Mouse (Mus musculus) testis, adult 10 weeks (tissue): Measurements from ENCODE around the gene Avpi1. TPM values are rescaled to one million over a fixed set of nuclear protein-coding genes. Genes with fewer than 3 reads are reported as not detected.

Source experiments
- polyA plus RNA-seq: library from polyadenylated mRNA; stranded (reverse); fragments of 350-450 nt; fragmentation: Illumina TruSeq; extraction: RNeasy Lipid Tissue Mini Kit (QIAGEN cat#74804); gene quantifications from one replicate; pipeline ENCODE4 v1.2.3, GENCODE M21; 2014; ENCODE audit warnings: low read depth, low replicate concordance

Gene Avpi1
- 1.2 TPM for polyA plus RNA-seq

GRCm38 (mm10) chr19:42128787-42129508 lies at the start of gene Avpi1:
Gene Avpi1, minus strand, starts transcription at chr19:42129059.

GRCm38 (mm10) chr19:42163764-42164163 lies 34.9 kb upstream of the Avpi1 start, which contains the start of gene Zfyve27:
Gene Zfyve27, plus strand, starts transcription at chr19:42163951.

DNA sequence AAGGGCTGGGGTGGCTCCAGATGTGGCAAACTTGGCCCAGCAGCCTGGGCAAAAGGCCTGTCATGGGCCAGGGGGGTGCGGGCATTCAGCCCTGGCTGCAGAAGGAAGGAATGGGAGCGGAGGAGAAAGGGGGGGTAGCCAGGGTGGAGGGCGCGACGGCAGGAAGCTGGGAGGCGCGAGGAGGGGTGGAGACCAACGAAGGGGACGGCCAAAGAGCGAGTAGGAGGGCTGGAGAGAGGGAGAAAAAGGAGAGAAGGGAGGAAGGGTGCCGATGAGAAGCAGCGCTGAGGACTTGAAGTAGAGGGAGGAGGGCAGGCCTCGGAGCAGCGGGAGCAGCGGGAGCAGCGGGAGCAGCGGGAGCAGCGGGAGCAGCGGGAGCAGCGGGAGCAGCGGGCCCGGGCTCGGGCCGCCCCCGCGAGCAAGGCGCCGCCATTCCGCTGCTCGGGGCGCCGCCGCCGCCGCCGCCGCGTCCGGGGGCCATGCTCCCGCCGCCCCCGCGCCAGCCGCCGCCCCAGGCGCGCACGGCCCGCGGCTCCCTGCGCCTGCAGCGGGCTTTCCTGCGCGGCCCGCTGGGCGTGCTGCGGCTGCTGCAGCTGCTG lies 18.4 kb upstream of the Avpi1 start, which contains the start of gene Marveld1:
TSS of gene Marveld1 (plus strand) at position 231 of the 599 bp plus-strand sequence.

GRCm38 (mm10) chr19:42089748-42090595 lies 38.9 kb downstream of the Avpi1 start, which contains the start of gene Pi4k2a:
Gene Pi4k2a, plus strand, starts transcription at chr19:42090470.

DNA sequence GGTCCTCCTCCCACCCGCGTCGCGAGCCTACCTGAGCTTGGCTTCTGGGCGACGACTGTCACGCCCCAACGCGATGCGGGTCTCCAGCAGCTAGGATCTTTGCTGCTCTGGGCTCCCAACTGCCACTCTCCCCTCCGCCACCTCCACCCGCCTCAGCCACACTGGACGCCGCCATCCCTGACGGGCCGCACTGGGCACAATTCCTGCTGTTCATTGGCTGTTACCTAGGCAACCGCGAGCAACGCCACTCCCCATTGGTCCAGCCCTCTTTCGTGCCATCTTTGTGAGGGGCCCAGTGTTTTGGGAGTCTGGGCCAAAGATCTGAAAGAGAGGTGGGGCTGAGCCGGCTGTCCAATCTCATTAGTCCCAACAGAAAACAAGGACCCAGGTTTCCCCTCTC lies 42.7 kb downstream of the Avpi1 start, which contains the start of gene Morn4:
TSS of gene Morn4 (minus strand) at position 192 of the 400 bp plus-strand sequence.

Other genes with a start within 250 kb of the Avpi1 start
- 2.4 TPM for gene Rrp12, start 232.9 kb downstream of the Avpi1 start, polyA plus RNA-seq
- gene Pgam1, start 217.1 kb downstream of the Avpi1 start, polyA plus RNA-seq: 53.2 TPM
- gene Exosc1, start 195.6 kb downstream of the Avpi1 start, polyA plus RNA-seq: 32.7 TPM
- gene Zdhhc16, start 195.6 kb downstream of the Avpi1 start, polyA plus RNA-seq: 14.7 TPM
- 14.9 TPM for gene Mms19, start 147.9 kb downstream of the Avpi1 start, polyA plus RNA-seq
- 3.0 TPM for gene Ubtd1, start 147.3 kb downstream of the Avpi1 start, polyA plus RNA-seq
- not detected for gene Ankrd2, start 93.1 kb downstream of the Avpi1 start, polyA plus RNA-seq
- 24.0 TPM for gene Hoga1, start 83.4 kb downstream of the Avpi1 start, polyA plus RNA-seq
- 264 TPM for gene 4933411K16Rik, start 76.8 kb downstream of the Avpi1 start, polyA plus RNA-seq
- 26.5 TPM for gene Morn4, start 42.7 kb downstream of the Avpi1 start, polyA plus RNA-seq
- 6.4 TPM for gene Pi4k2a, start 38.6 kb downstream of the Avpi1 start, polyA plus RNA-seq
- gene Marveld1, start 18.3 kb upstream of the Avpi1 start, polyA plus RNA-seq: 2.1 TPM
- gene Zfyve27, start 34.9 kb upstream of the Avpi1 start, polyA plus RNA-seq: 9.5 TPM
- gene Sfrp5, start 73.2 kb upstream of the Avpi1 start, polyA plus RNA-seq: not detected
- gene Golga7b, start 118.5 kb upstream of the Avpi1 start, polyA plus RNA-seq: 0.73 TPM